Mouse (Mus musculus) ES-E14 (cell line): ENCODE results near the gene Fgd5.

Experiments
- CHD2 ChIP-seq: IDR thresholded peaks from 2 replicates; pipeline ENCODE4 v1.6.1; 2014; ENCODE audit warnings: mild to moderate bottlenecking, low read depth, low read length, inconsistent platforms
- HCFC1 ChIP-seq: IDR thresholded peaks from 2 replicates; pipeline ENCODE4 v1.6.1; 2012; ENCODE audit warnings: low read length, inconsistent platforms, borderline replicate concordance; ENCODE audit not compliant: insufficient read depth

- TF ChIP-seq HCFC1, result no peak
- TF ChIP-seq CHD2, result no peak
Measured at GRCm38 (mm10) chr6:92034713-92035112, 56.0 kb downstream of the Fgd5 start.
